Mouse (Mus musculus) right cerebral cortex, adult 18-20 months (tissue): ENCODE data around the gene H1f0.
"Not testable (repeated sequence)": the region's sequence is repeated elsewhere in the genome, so short reads cannot be mapped to it uniquely, and the experiment has no call there.

Experiments
- DNase-seq: peaks from one replicate; pipeline ENCODE4 v3.0.0; 2022; ENCODE audit warnings: mixed read lengths

H1f0 gene

GRCm38 (mm10) chr15:79006638-79007037 lies 21.6 kb upstream of the H1f0 start:
- DNase-seq: no peak

- DNase-seq: no peak
These were observed 21.2 kb upstream of the H1f0 start for GRCm38 (mm10) chr15:79007059-79007458.

DNA sequence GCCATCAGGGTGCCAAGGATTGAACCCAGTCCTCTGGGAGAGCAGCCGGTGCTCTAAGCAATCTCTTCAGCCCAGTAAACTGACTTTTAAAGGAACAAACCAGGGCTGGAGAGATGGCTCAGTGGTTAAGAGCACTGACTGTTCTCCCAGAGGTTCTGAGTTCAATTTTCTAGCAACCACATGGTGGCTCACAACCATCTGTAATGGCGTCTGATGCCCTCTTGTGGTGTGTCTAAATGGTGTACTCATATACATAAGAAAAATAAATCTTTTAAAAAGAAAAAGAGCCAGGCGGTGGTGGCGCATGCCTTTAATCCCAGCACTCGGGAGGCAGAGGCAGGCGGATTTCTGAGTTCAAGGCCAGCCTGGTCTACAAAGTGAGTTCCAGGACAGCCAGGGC lies 20.4 kb upstream of the H1f0 start:
- DNase-seq: not testable (repeated sequence)

GRCm38 (mm10) chr15:79009734-79010133 lies 18.5 kb upstream of the H1f0 start:
- no peak for DNase-seq

GRCm38 (mm10) chr15:79011550-79011949 lies 16.7 kb upstream of the H1f0 start:
- DNase-seq: no peak

GRCm38 (mm10) chr15:79013382-79013781 lies 14.9 kb upstream of the H1f0 start:
- no peak for DNase-seq

DNA sequence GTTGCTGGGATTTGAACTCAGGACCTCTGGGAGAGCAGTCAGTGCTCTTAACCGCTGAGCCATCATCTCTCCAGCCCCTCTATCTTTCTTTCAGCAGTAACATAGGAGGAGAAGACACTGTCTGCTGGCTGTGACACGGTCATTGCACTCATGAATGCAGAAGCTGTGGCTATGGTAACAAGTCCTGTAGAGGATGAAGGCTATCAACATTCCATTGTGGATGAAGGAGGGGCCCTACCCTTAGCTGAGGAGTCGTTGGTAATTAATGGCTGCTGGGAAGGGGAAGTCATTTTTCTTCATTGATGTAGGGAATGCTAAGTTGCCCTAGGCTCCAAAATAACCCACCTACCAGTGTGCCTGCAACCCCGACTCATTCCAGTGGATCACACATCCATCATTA lies 10.1 kb upstream of the H1f0 start:
- no peak for DNase-seq

GRCm38 (mm10) chr15:79018886-79019285 lies 9.4 kb upstream of the H1f0 start:
- no peak for DNase-seq

GRCm38 (mm10) chr15:79022671-79023230 lies 5.5 kb upstream of the H1f0 start:
- no peak for DNase-seq

DNA sequence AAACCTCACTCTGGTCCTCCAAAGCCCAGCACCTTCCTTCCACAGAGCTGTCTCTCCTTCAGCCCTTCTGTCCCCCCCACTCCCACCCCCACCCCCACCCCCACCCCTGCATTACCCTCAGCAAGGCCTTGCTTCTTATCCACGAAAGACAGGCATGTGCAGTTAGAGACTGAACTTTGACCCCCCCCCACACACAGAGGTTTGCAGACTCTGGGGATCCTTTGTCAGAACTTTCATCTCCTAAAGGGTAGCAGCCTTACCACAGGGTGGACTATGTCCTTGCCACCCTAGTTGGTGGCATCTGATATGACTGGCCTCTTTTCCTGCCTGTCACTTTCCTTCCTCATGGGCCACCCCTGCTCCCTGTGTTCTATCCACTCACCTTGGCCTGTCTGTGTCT lies 4.9 kb upstream of the H1f0 start:
- DNase-seq: no peak

DNA sequence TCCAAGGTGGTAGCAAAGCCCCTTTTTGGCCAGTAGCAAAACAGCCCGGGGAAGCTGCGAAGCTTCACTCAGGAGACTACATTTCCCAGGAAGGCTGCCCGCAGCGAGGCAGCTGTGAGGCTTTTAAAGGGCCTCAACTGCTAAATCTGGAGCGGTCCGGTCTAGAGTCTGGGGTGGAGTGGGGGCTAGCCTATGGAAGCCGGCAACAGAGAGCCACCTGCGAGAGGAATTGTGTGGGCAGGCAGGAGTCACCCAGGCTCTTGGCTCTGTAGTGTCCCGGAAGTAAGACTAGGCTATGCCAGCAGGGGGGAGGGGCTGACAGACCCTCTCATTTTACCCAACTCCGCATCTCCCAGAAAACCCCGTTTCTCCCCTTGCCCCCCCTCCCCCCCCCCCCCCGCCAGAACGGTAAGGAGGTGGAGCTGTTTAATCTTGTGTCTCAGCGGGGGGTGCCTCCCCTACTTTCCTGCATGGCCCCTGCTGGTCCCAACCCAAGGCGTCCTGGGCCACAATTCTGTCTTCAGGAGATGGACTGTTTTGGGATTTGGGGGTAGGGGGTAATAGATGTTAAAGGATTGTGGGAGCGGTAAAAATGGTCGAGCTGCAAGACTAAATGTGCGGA lies 2.5 kb upstream of the H1f0 start:
- DNase-seq: no peak

DNA sequence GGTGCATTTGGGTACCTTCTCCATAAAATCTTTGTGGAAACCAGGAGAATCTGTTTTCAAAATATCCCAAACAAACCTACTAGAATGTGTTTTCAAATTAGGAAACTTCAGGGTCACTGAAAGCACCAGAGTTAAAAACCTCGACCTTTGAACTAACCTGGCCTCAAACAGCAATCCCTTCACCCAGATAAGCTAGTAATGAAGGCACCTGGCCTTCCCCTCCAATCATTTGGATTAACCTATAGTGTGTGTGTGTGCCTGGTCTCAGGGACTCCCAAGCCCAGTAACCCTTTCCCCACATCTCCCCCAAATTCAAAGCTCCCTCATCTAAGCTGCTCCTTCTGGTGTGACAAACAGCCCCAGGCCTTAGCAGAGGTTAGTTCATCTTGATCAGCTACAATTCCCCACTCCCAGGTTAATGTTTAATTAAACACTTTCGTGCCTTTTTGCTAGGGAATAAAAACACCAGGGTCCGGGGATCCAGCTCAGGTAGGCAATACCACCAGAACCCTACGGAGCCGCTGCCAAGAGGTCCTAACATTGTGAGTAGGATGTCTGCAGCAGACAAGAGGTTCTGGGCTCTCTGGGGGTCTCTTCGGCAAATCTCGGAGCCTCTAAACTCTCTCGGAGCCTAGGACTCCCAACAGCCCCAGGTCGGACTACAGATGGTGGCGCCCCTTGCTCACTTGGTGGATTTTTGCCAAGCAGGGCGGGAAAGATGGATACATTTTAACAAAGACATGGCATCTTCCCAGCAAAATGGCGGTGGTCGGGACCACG lies 1.5 kb upstream of the H1f0 start:
- no peak for DNase-seq

- DNase-seq: peak; percentile 36
These were observed 702 bp upstream of the H1f0 start for GRCm38 (mm10) chr15:79027291-79028205.

- DNase-seq: no peak
These were observed 704 bp downstream of the H1f0 start for GRCm38 (mm10) chr15:79028823-79029484.

DNA sequence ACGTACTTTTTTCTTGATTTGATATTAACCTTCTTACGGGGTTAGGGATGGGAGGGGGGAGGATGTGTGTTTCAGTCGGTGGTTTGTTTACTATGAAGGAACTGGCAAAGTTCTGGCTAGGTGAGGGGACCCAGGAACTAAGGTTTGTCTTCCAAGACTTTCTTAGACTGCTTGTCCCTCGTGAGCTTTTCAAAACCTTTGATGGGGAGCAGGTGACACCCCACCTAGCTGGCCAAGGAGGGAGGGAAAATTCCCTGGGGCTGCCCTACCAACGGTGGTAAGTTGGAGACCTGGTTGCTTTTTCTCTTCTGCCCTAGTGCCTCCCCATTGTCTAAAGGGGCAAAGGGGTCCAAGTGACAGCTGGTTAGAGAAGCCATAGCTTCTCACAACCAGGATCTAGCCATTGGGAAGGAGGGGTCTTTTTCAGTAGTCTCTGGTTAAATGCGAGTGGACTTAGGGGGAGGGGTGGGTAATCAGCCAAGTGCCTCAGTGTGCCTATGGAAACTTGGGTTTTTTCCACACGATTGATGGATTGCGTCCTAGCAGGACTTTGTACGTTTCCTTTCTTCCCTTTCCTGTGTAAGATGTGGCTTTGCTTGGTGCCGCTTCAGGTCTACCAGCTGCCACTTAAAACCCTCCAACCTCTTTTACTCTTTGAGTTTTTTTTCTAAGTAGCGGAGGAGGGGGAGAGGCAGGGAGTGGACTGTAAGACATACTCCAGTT lies 1.4 kb downstream of the H1f0 start:
- no peak for DNase-seq

DNA sequence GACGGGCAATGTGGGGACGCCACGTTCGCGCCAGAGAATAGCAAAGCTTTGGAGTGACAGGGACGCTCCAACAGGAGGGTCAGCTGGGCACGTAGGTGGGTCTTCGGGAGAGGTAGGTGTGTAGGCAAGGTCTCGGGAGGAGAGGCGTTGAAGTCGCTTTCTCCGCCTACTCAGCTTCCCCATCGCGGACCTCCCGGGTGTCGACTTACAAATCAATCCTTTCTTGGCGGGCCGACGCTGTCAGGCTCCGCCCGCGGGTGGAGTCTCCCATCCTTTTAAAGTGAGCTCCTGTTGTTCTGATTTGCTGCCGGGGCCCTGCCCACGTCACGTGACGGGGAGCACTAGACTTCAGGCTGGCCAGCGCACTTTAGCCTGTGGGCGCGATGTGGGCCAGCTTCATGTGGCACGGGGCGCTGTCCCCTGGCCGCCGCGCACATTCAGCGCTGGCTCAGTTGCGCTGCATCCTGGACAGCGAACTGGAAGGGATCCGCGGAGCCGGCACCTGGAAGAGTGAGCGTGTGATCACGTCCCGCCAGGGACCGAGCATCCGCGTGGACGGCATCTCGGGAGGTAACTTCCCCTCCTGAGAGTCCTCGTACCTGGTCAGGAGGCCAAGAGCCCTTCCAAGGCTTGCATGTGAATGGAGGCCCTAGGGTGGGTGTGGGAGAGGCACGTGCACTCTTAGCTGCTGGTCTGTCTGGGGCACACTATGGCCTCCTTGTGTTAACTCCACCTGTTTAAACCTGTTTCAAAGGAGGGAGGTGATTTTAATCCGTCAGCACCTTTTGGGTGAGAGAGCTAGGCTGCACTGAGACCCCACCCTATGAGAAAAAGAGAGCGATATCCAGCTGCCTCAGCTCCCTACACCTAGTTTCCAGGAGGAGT lies 2.5 kb downstream of the H1f0 start:
- peak; percentile 93 for DNase-seq

GRCm38 (mm10) chr15:79031908-79032307 lies 3.7 kb downstream of the H1f0 start:
- DNase-seq: not testable (repeated sequence)

- DNase-seq: peak; percentile 53
These were observed 9.7 kb downstream of the H1f0 start for GRCm38 (mm10) chr15:79037913-79038328.

DNA sequence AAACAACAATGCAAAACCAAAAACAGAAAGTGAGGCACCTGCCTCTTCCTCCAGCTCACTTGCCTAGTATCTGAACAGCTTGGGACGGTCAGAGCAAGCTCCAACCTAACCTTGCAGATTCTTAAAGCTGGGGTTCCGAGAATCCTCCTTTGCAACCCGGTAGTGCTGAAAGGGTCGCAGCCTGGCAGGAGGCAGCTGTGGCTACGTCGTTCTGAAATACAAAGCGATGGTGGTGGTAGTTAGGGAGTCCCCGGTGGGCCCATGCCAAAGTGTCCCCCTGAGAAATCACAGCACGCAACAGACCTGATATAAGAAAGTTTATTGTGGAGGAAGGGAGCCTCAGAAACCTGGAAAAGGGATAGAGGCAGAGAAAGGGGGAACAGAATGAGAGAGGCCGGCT lies 10.1 kb downstream of the H1f0 start:
- DNase-seq: no peak

GRCm38 (mm10) chr15:79038853-79039252 lies 10.6 kb downstream of the H1f0 start:
- DNase-seq: peak; percentile 68
